9 mouse cellular contexts compared by ENCODE assay signal in genomic region chr13:32213702-32214452, GRCm38 (mm10).
DNase-seq lines count a peak whose midpoint lies in the region; ATAC-seq lines count a peak whose summit lies in the region.
"Had no signal": no experiment of that assay in that cellular context is flagged by ENCODE, and none has a peak within 500 bp of the region (broad histone marks: within the 10 kb centered on the region; RNA-seq: fewer than 3 reads in every experiment).

No protein-coding gene starts in this region.

- H3K9me3 ChIP-seq in hindbrain, embryonic 14.5 days (ENCODE audit: control insufficient read depth, low read length) = no peaks in the 10 kb centered on the region

- 57% methylated on average over 9 of the region's 9 CpGs for WGBS in hindbrain, embryonic 14.5 days

- H3K27ac ChIP-seq in hindbrain, embryonic 14.5 days = no peak overlapping the region; the same call in 1 of the 2 replicates
- H3K27ac ChIP-seq: macrophage had no signal

- no peaks in the 10 kb centered on the region for H3K4me1 ChIP-seq in hindbrain, embryonic 14.5 days (replicated peaks; ENCODE audit: control insufficient read depth, insufficient read depth, low read length)

- H3K36me3 ChIP-seq in hindbrain, embryonic 14.5 days (replicated peaks; ENCODE audit: control insufficient read depth, insufficient read depth) = no peaks in the 10 kb centered on the region

- no peak overlapping the region for H3K4me3 ChIP-seq in hindbrain, embryonic 14.5 days (replicated peaks; ENCODE audit: low read length)

- H3K9ac ChIP-seq in hindbrain, embryonic 14.5 days = no peak overlapping the region

- peak; percentile 46 for ATAC-seq in activated CD4-positive, CD25-positive, alpha-beta regulatory T cell, adult 4 months
- ATAC-seq in hindbrain, embryonic 14.5 days (ENCODE audit: low FRiP score) = peak; percentile 82

- no peaks in the 10 kb centered on the region for H3K27me3 ChIP-seq in hindbrain, embryonic 14.5 days (ENCODE audit: control insufficient read depth, insufficient read depth, low read length)

- DNase-seq in right cerebral cortex, adult 2 months (ENCODE audit: low spot score in 2 of 2) = peak; percentile 32 to 33
- no peak for DNase-seq in right cerebral cortex, postnatal 4 days
- DNase-seq in fibroblast of lung, adult 2 months (ENCODE audit: low read depth) = peak; percentile 43
- peak; percentile 80 for DNase-seq in hindbrain, embryonic 14.5 days (ENCODE audit: low spot score)
- peak; percentile 41 for DNase-seq in lung, postnatal 10 days
- DNase-seq in retina, postnatal 7 days (ENCODE audit: low read depth, low spot score) = peak; percentile 29
- DNase-seq in urinary bladder, postnatal 10 days (ENCODE audit: low spot score) = no peak

- H3K4me2 ChIP-seq in hindbrain, embryonic 14.5 days (replicated peaks) = no peak overlapping the region

Comparison
In these comparisons a context has a peak if more than half of its experiments do, and no peak if none do; other contexts are left out.
1. DNase-seq: peak in right cerebral cortex, adult 2 months (2 of 2), fibroblast of lung, adult 2 months (single experiment), hindbrain, embryonic 14.5 days (single experiment), lung, postnatal 10 days (single experiment) and retina, postnatal 7 days (single experiment); none in right cerebral cortex, postnatal 4 days (single experiment) and urinary bladder, postnatal 10 days (single experiment).